Comparison of ENCODE assay signal across 9 mouse cellular contexts in genomic region chr11:117627060-117627562, GRCm38 (mm10). TPM values are rescaled to one million over a fixed set of nuclear protein-coding genes. Genes with fewer than 3 reads are reported as not detected.
A peak's percentile ranks its signal among the peaks of the same experiment; 100 is the strongest.
DNase-seq lines count a peak whose midpoint lies in the region; ATAC-seq lines count a peak whose summit lies in the region.
"Had no signal": no experiment of that assay in that cellular context is flagged by ENCODE, and none has a peak within 500 bp of the region (broad histone marks: within the 10 kb centered on the region; RNA-seq: fewer than 3 reads in every experiment).

No protein-coding gene starts in this region.

- no peaks in the 10 kb centered on the region for H3K36me3 ChIP-seq in hindbrain, embryonic 14.5 days (replicated peaks; ENCODE audit: control insufficient read depth, insufficient read depth)

- no peak overlapping the region for H3K4me2 ChIP-seq in hindbrain, embryonic 14.5 days (replicated peaks)
- H3K4me2 ChIP-seq: lung, embryonic 14.5 days had no signal

- no peaks in the 10 kb centered on the region for H3K9me3 ChIP-seq in hindbrain, embryonic 14.5 days (ENCODE audit: control insufficient read depth, low read length)

- ATAC-seq in hindbrain, embryonic 14.5 days (ENCODE audit: low FRiP score), result no peak
- no peak for ATAC-seq in monocyte, adult 5-6 weeks (replicated peaks; ENCODE audit: insufficient number of reproducible peaks, low FRiP score, low TSS enrichment, poor library complexity, severe bottlenecking)
- no peak for ATAC-seq in erythroblast, adult 5-6 weeks (replicated peaks; ENCODE audit: low FRiP score, poor library complexity, severe bottlenecking)

- H3K27ac ChIP-seq in hindbrain, embryonic 14.5 days, result peak overlapping the region; percentile 86

- peaks cover 28% of the 10 kb centered on the region for H3K4me1 ChIP-seq in hindbrain, embryonic 14.5 days (replicated peaks; ENCODE audit: control insufficient read depth, insufficient read depth, low read length)

- no peak overlapping the region for H3K4me3 ChIP-seq in hindbrain, embryonic 14.5 days (replicated peaks; ENCODE audit: low read length)

- H3K27me3 ChIP-seq in hindbrain, embryonic 14.5 days (ENCODE audit: control insufficient read depth, insufficient read depth, low read length), result no peaks in the 10 kb centered on the region

- WGBS in hindbrain, embryonic 14.5 days, result 10% methylated on average over 5 of the region's 5 CpGs

- peak overlapping the region; percentile 32; the same call in 1 of the 2 replicates for H3K9ac ChIP-seq in hindbrain, embryonic 14.5 days
- H3K9ac ChIP-seq: lung, embryonic 14.5 days had no signal

- peak; percentile 40 for DNase-seq in gastrocnemius, postnatal 25 days
- no peak for DNase-seq in gastrocnemius, adult 18-20 months (ENCODE audit: low spot score)
- peak; percentile 63 to 72 for DNase-seq in cerebellum, adult 18-20 months
- DNase-seq in hindbrain, embryonic 14.5 days (ENCODE audit: low spot score), result peak; percentile 63
- DNase-seq in right cerebral cortex, postnatal 14 days, result peak; percentile 34
- DNase-seq in urinary bladder, adult 18-20 months (ENCODE audit: low spot score in 2 of 2), result no peak
- DNase-seq: lung, embryonic 14.5 days had no signal

RNA-seq across cellular contexts. Expression of gene Tnrc6c, which starts 27.0 kb away (rescaled TPM):
- 10 to 100 TPM; 17.2 to 18.2 TPM for total RNA-seq in gastrocnemius, postnatal 25 days (2021)
- total RNA-seq in gastrocnemius, adult 18-20 months (2021), result 10 to 100 TPM; 20.2 to 20.5 TPM
- 23.4 and 25.1 TPM in 2 replicates for polyA plus RNA-seq in hindbrain, embryonic 14.5 days (2014; fragmentation: Nextera tagmentation; extraction: Ambion mirVana)
- 20.2 to 43.0 TPM (median 22.1 TPM) in 3 replicates for total RNA-seq in monocyte, adult 5-6 weeks (2017)
- 5.6 and 6.9 TPM in 2 replicates for total RNA-seq in erythroblast, adult 5-6 weeks (2015; ENCODE audit: low replicate concordance)
- 6.3 and 9.5 TPM in 2 replicates for total RNA-seq in erythroblast, adult 5-6 weeks (2017; ENCODE audit: low replicate concordance)

Comparison
In these comparisons a context has a peak if more than half of its experiments do, and no peak if none do; other contexts are left out.
1. DNase-seq: peak in gastrocnemius, postnatal 25 days (single experiment), cerebellum, adult 18-20 months (2 of 2), hindbrain, embryonic 14.5 days (single experiment) and right cerebral cortex, postnatal 14 days (single experiment); none in gastrocnemius, adult 18-20 months (single experiment) and urinary bladder, adult 18-20 months (0 of 2).